Mouse (Mus musculus): ENCODE measurements around the gene Nfatc4.

The Nfatc4 gene

DNA sequence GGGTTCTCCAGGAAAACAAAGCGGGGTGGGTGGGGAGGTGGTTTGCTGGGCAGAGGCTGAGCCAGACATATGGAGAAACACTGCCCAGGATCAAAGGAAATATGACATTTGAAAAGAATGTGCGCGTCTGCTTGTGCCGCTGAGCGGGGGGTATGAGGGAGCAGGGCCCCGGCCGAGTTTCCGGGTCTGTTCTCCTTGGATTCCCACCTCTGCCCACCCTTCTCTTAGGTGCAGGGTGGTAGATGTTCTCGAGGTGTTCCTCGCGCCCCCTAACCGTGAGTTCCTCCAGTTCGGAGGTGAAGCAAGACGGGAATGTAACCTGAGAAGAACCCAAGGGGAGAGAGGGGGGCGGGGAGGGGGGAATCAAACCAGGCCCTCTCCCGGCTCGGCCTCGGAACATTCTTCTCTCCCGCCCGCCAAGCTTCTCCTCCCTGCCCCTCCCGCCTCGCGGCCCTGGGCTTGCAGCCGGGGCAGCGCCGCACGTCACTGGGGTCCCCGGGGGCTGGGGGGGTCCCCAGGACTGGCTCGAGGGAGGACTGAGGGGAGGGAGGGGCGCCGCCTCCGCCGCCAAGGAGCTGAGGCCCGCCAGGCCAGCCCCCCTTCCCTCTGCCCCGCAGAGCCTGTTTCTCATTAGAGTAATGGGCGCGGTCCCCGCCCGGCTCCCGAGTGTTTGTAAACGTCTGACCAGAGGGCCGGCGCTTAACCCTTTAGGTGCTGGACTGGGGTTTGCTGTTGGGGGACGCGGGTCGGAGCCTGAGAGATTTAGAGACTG is at the start of gene Nfatc4:
TSS of gene Nfatc4 (plus strand) at position 154 of the 772 bp plus-strand sequence.
- no peak for DNase-seq

GRCm38 (mm10) chr14:55776711-55777110 is 46.2 kb upstream of the Nfatc4 start:
- DNase-seq: no peak

DNA sequence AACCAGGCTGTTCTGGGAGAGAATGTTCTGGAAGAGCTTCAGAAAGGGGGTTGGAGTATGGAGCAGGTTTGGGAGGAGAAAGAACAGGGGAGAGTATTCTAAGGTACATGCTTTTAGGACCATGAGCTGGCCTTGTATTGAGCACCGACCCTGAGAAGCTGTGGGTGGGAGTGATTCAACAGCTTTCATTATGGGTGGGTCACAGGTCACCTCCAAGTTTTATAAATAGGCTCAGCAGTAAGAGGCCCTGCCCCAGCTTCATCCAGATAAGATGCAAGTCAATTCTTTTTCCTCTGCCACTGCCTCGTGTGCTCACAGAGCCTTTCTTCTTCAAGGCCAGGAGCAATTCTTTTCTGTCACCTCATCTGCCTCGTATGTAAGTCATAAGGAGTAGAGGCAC is 45.8 kb upstream of the Nfatc4 start:
- DNase-seq: no peak

DNA sequence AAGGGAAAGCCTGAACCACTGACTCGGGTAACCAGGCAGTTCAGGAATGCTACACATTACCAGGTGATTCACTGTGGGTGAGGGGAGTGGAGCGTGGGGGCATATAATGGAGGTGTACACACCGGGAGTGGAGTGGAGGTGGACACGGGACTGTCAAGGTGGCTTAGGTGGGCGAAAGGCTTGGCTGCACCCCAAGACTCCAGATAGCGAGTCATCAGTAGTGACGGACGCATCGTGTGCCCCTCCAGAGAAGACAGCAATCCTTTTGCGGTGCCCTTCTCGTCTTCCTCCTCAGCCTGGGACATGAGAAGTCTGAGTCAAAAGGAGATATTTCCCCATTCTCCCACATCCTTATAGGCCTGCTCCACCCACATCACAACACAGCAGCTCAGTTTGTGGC is 45.1 kb upstream of the Nfatc4 start:
- no peak for DNase-seq

GRCm38 (mm10) chr14:55778686-55779085 is 44.3 kb upstream of the Nfatc4 start:
- DNase-seq: no peak

DNA sequence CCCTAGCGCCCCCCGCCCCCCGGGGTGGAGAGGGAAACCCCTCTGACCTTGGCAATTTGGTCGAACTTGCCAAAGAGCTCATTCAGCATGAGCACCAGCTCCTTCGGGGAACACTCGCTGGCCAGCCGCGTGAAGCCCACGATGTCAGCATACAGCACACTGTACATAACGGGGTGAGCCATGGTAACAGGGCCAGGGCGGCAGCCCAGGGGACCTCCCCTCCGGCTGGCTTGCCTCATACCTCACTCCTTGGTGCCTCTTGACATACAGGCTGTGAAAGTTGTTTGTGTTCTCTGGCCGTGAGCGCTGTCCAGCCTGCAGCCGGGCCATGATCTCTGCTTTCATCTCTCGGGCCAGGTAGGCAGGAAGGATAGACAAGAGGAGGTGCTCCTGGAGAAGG is 43.3 kb upstream of the Nfatc4 start:
- DNase-seq: no peak

DNA sequence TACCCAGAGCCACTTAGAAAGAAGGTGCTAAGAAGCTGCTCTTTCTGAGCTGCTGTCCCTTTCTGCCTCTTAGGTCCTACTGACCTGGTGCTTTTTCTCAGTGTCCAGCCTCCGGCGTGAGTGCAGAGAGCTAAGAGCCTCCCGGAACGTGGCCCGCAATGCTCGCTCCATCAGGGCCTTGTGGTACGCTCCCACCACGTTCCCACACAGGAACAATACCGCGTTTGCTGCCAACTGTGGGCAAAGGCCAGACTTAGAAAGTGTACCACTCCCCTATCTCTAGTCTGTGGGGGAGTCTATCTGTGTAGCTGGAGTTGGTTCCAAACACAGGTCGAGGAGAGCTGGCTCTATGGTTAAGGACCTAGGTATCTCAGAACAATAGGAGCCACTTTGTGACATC is 42.2 kb upstream of the Nfatc4 start:
- no peak for DNase-seq

DNA sequence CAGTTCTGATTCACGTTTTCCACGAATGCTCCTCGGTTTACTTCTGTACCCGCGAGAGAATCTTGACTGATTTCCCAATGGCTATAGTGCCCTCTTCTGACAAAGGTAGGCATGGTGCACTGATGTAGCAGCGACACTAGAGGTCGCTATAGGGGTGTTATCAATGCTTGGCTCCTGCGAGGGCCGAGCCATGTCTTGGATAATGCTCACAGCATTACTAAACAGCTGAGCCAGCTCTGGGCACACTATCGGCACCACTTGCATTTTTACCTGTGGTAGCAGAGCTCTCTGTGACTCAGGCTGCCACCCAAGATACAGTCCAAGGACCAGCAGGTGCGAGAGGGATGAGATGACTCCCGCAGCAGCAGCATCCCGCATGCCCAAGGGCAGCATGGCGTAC is 41.6 kb upstream of the Nfatc4 start:
- DNase-seq: peak; percentile 78

DNA sequence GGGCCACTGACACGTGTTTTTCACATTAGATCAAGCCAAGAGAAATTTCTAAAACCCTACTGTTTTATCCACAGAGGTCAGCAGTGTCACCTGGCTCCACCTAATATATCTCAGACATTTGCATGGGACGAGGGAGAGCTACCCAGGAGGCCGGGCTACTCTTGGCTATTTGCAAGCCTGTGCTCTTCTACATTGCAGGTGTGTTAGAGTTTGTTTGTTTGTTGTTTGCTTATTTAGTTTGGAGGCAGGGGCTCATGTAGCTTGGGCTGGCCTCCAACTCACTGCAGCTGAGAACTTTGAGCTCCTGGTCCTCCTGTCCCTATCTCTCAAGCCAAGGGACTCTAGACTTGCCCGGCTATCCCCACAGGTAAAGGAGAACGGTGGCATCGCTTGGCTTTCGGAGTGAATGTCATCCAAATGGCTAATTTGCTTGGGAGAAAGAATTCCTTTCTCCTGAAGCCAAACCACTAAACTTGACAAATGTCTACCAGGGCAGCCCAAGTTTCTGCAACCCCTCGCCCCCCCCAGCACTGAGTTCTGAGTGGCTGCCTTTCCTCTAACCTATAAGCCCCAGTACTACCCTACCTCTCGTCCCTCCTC is 40.5 kb upstream of the Nfatc4 start:
- DNase-seq: no peak

DNA sequence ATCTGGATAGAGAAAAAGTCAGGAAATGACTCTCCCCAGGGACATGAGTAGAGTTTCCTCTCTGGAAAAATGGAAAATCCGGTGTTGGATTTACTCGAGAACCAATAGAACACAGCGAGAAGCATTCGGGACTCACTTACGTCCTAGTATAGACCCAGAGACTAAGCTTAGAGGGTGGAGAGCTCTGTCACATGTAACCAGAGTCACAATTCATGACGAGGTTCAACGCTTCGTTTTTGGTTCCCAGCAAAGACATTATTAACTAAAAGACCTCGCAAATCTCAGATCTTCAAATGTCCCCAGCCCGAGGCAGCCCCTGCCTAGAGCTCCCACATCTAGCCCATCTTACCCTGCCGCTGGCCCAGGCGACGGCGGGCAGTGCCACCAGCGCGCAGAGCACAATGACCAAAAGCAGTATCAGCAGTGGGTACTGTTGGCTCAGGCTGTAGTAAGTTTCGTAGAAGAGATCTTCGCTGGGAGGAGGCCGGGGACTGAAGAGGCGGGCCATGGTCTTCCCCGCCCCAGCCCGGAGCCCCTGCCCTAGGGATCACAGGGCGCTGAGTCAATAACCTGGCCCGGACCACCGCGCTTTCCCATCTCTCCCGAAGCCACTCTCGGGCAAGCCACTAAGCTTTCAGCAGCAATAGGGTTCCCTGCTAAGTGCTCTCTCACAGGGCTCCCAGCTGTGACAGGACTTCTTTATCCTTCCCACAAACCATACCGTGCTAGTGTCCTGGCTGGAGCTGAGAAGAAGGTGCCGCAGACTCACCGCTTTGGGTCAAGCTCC is 39.6 kb upstream of the Nfatc4 start:
- DNase-seq: no peak

- DNase-seq: no peak
These were observed 39.0 kb upstream of the Nfatc4 start, which contains the start of gene Adcy4 for GRCm38 (mm10) chr14:55783958-55784235. Adcy4 (minus strand) TSS chr14:55784095.

GRCm38 (mm10) chr14:55785195-55785594 is 37.7 kb upstream of the Nfatc4 start:
- DNase-seq: no peak

- no peak for DNase-seq
These were observed 35.2 kb upstream of the Nfatc4 start for GRCm38 (mm10) chr14:55787731-55788130.

- no peak for DNase-seq
These were observed 34.5 kb upstream of the Nfatc4 start, which contains the start of gene Ripk3 for GRCm38 (mm10) chr14:55788256-55789050. Ripk3 (minus strand) TSS chr14:55788865.

GRCm38 (mm10) chr14:55793461-55793860 is 29.5 kb upstream of the Nfatc4 start:
- no peak for DNase-seq

DNA sequence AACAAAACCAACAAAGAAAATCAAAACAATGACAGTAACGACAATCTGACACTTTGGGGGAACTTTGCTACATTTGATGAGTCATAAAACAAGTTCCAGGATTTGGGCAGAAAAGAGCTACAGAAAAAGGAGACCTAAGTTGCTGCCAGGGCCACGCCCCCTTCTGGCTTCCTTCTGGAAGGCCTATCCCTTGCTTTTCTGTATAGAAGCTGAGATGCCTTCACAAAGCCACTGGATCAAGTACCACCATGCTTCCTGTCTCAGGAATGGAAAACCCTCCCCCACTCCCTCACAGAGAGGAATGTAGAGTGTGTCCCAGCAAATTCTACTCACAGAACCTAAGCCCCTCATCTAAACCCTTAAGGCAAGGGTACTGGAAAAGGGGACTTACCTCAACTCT is 29.0 kb upstream of the Nfatc4 start:
- no peak for DNase-seq

DNA sequence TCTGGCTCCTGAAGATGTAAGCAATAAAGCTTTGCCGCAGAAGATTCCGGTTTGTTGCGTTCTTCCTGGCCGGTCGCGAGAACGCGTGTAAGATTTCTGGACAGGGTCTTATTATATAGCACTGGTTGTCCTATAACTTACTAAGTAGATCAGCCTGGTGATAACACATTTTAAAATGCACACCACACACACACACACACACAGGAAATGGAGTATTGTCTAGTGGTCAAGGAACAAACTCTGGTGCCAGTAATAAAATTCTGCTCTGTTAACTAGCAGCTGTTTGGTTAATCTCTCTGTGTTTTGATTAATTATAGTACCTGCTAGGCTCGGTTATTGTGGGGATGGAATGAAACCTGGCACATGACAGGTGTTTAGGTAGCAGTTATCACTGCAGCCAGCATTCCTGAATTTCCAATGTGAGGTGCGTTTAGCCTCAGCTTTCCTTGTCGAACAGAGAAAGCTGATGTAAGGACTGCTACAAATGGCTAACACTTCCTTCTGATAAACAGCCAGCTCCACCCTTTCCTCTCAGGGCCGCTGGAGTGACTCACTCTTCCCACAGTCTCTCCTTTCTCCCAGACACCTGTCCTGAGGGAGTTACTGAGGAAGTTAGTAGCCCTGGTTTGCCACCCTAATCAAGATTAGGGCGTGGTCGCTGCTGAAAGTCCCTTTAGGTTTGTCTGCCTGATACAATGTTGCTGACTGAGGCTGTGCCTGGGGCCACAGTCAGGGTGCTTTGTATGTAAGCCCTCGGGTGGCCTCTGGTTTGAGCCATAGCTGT is 27.4 kb upstream of the Nfatc4 start:
- DNase-seq: no peak

GRCm38 (mm10) chr14:55814885-55815284 is 8.1 kb upstream of the Nfatc4 start:
- DNase-seq: peak; percentile 87

DNA sequence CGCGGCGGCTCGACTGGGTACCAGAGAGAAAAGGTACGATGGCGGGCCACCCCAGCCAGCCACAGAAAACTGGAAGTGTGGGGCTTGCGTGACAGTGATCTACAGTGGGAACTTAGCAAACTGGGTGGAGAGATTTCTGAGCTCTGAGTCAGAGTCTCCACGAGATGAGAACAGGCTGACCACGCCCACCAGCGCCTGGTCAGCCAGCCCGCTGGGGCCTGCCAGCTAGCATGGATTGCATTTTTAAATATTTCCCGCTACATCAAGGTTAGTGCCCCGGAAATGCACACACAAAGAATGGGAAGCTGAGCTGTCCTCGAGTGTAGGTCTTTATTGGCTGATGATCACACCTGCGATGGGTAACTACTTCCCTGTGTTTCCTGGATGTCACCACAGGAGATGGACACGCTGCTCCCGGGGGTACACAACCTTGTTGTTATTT is 7.6 kb upstream of the Nfatc4 start:
- DNase-seq: peak; percentile 34

DNA sequence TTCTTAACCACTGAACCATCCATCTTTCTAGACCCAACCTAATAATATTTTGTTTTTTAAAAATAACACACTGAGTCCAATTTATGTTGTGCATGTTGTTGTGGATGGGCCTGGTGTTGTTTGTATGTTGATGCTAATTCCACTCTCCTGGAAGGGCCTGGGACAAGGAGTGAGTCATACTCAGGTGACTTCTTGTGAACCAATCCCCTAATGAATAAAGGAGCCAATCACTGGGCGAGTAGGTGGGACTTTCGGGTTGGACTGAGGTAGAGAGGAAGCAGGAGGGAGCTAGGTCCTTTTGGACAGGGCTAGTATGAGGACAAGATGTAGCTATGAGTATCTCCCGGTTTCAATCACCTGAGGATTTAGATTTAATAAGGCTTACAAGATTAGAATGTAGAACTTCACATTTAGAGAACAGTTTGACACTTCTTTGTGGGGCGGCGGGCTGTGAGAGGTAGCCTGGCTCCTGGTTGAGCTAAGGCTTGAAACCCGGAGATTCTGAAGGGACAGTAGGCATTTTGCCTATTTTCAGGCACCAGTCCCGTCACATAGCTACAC is 3.0 kb upstream of the Nfatc4 start:
- DNase-seq: no peak

DNA sequence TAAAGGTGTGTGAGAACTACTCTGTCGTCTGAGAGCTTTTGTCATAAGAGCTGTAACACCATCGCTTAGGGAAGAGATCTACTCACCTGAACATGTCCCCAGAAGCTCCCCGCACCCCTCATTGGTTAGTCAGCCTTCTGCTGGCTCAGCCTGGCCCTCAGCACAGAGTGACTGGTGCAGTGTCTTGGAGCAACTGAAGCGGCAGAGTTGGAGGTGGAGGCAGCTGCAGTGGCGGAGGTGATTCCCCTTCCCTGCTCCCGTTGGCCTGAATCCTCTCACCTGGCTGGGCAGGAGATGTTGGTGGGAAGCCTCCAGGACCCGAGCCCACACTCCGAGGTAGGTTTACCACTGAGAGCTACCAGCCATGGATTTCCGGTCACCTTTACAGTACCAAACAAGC is 2.4 kb upstream of the Nfatc4 start:
- no peak for DNase-seq

- DNase-seq: peak; percentile 69
These were observed 431 bp upstream of the Nfatc4 start for GRCm38 (mm10) chr14:55822435-55822990.

Measured in cerebellum, adult 9-10 months (tissue).